Mouse (Mus musculus) lung, adult 2 months (tissue): ENCODE measurements at regions not wholly inside any gene's neighbourhood (a gene's known extent, or its start where the extent isn't known, plus 50 kb on each side); places are given as distances from the start of the nearest gene placed in this dataset.

ENCODE experiments used
- DNase-seq: peaks from one replicate; pipeline ENCODE4 v3.0.0; 2022
- H3K4me1 ChIP-seq: fragments of 200-500 bp; 2 replicates; pipeline ENCODE4 v1.6.1; 2011; ENCODE audit warnings: low read length; ENCODE audit not compliant: control insufficient read depth, insufficient read depth
- H3K4me3 ChIP-seq: fragments of 200-500 bp; replicated peaks from 2 replicates; pipeline ENCODE3; 2011; ENCODE audit warnings: low read depth, mild to moderate bottlenecking, control low read depth, low read length; ENCODE audit errors: extremely low read depth
- CTCF ChIP-seq: fragments of 200-500 bp; IDR thresholded peaks from 2 replicates; pipeline ENCODE4 v1.5.1; 2011; ENCODE audit warnings: mild to moderate bottlenecking, low read length, control low read depth; ENCODE audit not compliant: insufficient read depth
- POLR2A ChIP-seq: fragments of 200-500 bp; IDR thresholded peaks from 2 replicates; pipeline ENCODE4 v1.6.1; 2011; ENCODE audit warnings: low read depth, mild to moderate bottlenecking, control low read depth, low read length, borderline replicate concordance; ENCODE audit errors: extremely low read depth
- WGBS: fragments of 180-500 bp; shearing (Covaris S2); methylation state at CpG from one replicate; pipeline ENCODE4 v1.1.7; 2018; 5-methylcytosine and 5-hydroxymethylcytosine counted together

- 67% methylated on average over 3 of the region's 3 CpGs for WGBS
- no peak for DNase-seq
- no peak overlapping the region for H3K4me3 ChIP-seq
- no peaks in the 10 kb centered on the region for H3K4me1 ChIP-seq
- no peak for TF ChIP-seq POLR2A
These were observed 59.7 kb downstream of the Prlhr start for GRCm38 (mm10) chr19:60408436-60408835.

GRCm38 (mm10) chr19:60399425-60399824 lies 68.7 kb downstream of the Prlhr start:
- TF ChIP-seq CTCF (no peak), POLR2A (no peak)
- WGBS = 62% methylated on average over 3 of the region's 3 CpGs

GRCm38 (mm10) chr19:60397666-60398065 lies 70.4 kb downstream of the Prlhr start:
- WGBS = 82% methylated on average over 1 of the region's 1 CpGs
- Histone ChIP-seq H3K4me3 (no peak overlapping the region), H3K4me1 (no peaks in the 10 kb centered on the region)
- TF ChIP-seq POLR2A (no peak), CTCF (no peak)
- DNase-seq = no peak

More at GRCm38 (mm10) chr19:60399425-60399824, 68.7 kb downstream of the Prlhr start:
- H3K4me3 ChIP-seq = no peak overlapping the region
- no peak for DNase-seq
- H3K4me1 ChIP-seq = no peaks in the 10 kb centered on the region

GRCm38 (mm10) chr19:60396604-60397003 lies 71.5 kb downstream of the Prlhr start:
- no peaks in the 10 kb centered on the region for H3K4me1 ChIP-seq
- DNase-seq = no peak
- 71% methylated on average over 5 of the region's 5 CpGs for WGBS
- H3K4me3 ChIP-seq = no peak overlapping the region
- no peak for TF ChIP-seq POLR2A
- TF ChIP-seq CTCF = no peak

GRCm38 (mm10) chr19:60386563-60387241 lies 81.4 kb downstream of the Prlhr start:
- Histone ChIP-seq H3K4me3 (no peak overlapping the region), H3K4me1 (no peaks in the 10 kb centered on the region)
- TF ChIP-seq POLR2A (no peak), CTCF (no peak)
- WGBS = 32% methylated on average over 3 of the region's 3 CpGs
- no peak for DNase-seq

GRCm38 (mm10) chr19:60384721-60385120 lies 83.4 kb downstream of the Prlhr start:
- H3K4me1 ChIP-seq = no peaks in the 10 kb centered on the region
- 65% methylated on average over 5 of the region's 5 CpGs for WGBS
- H3K4me3 ChIP-seq = no peak overlapping the region
- no peak for TF ChIP-seq CTCF
- TF ChIP-seq POLR2A = no peak
- no peak for DNase-seq

- TF ChIP-seq CTCF = no peak
- TF ChIP-seq POLR2A = no peak
- H3K4me1 ChIP-seq = no peaks in the 10 kb centered on the region
- DNase-seq = no peak
- no peak overlapping the region for H3K4me3 ChIP-seq
These were observed 85.4 kb downstream of the Prlhr start for GRCm38 (mm10) chr19:60382661-60383060.

GRCm38 (mm10) chr19:60379030-60379605 lies 89.0 kb downstream of the Prlhr start:
- 65% methylated on average over 2 of the region's 2 CpGs for WGBS
- TF ChIP-seq CTCF (no peak), POLR2A (no peak)
- no peak for DNase-seq
- H3K4me3 ChIP-seq = no peak overlapping the region
- H3K4me1 ChIP-seq = no peaks in the 10 kb centered on the region

- WGBS = 58% methylated on average over 4 of the region's 4 CpGs
- Histone ChIP-seq H3K4me1 (no peaks in the 10 kb centered on the region), H3K4me3 (no peak overlapping the region)
- DNase-seq = no peak
- TF ChIP-seq POLR2A (no peak), CTCF (no peak)
These were observed 104.0 kb downstream of the Prlhr start for GRCm38 (mm10) chr19:60363988-60364599.

- Histone ChIP-seq H3K4me3 (no peak overlapping the region), H3K4me1 (no peaks in the 10 kb centered on the region)
- no peak for DNase-seq
- no peak for TF ChIP-seq CTCF
- no peak for TF ChIP-seq POLR2A
- 90% methylated on average over 12 of the region's 12 CpGs for WGBS
These were observed 118.4 kb upstream of the Fam204a start for GRCm38 (mm10) chr19:60344911-60345310.
